10 mouse cellular contexts compared by ENCODE assay signal in the genomic region with DNA sequence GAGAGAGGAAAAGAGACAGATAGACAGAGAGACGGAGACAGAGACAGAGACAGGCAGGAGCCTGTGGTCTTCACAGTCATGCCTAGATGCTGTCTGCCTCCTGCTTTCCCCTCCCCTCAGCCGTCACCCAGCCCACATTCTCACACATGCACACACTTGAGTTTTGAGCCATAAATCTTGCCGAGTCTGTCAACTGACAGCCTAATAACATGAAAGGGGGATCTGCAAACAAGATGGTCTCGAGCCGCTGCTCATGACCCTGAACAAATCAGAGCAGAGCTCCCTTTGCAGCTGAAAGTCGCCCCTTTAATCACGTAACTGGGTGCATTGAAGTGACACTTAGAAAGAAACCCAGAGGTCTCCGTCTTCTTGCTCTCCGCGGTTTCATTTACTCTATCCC.
DNase-seq lines count a peak whose midpoint lies in the region; ATAC-seq and TF ChIP-seq lines count a peak whose summit lies in the region.
"Had no signal": no experiment of that assay in that cellular context is flagged by ENCODE, and none has a peak within 500 bp of the region (broad histone marks: within the 10 kb centered on the region; RNA-seq: fewer than 3 reads in every experiment).

No protein-coding gene starts in this region.

- no peak for TF ChIP-seq CTCF in heart, adult 2 months (IDR thresholded peaks at IDR 0.05)
- TF ChIP-seq CTCF in brain, embryonic 14.5 days (IDR thresholded peaks at IDR 0.05; ENCODE audit: borderline replicate concordance, extremely low read depth, insufficient read depth, insufficient read length): no peak

- H3K9ac ChIP-seq in heart, embryonic 13.5 days: no peak overlapping the region
- no peak overlapping the region for H3K9ac ChIP-seq in heart, adult 2 months (ENCODE audit: low read depth, low read length)
- H3K9ac ChIP-seq in limb, embryonic 12.5 days (replicated peaks): no peak overlapping the region

- no peaks in the 10 kb centered on the region for H3K9me3 ChIP-seq in heart, embryonic 13.5 days
- no peaks in the 10 kb centered on the region for H3K9me3 ChIP-seq in limb, embryonic 12.5 days

- no peak for TF ChIP-seq POLR2A in heart, adult 2 months (IDR thresholded peaks at IDR 0.05; ENCODE audit: insufficient read depth, low read depth, low read length)
- no peak for TF ChIP-seq POLR2A in brain, embryonic 14.5 days (IDR thresholded peaks at IDR 0.05; ENCODE audit: borderline replicate concordance, extremely low read depth, insufficient read depth, insufficient read length, poor library complexity, severe bottlenecking)

- 0 out of 2 replicates have a peak, but pooled peaks cover 5% of the 10 kb centered on the region for H3K4me1 ChIP-seq in heart, embryonic 13.5 days
- no peaks in the 10 kb centered on the region for H3K4me1 ChIP-seq in heart, adult 2 months (ENCODE audit: control insufficient read depth, insufficient read depth, low read length)
- H3K4me1 ChIP-seq in limb, embryonic 12.5 days (replicated peaks): peaks cover 4% of the 10 kb centered on the region

- H3K27me3 ChIP-seq in heart, embryonic 13.5 days (replicated peaks): peaks cover 6% of the 10 kb centered on the region; the same call in 1 of the 2 replicates
- no peaks in the 10 kb centered on the region for H3K27me3 ChIP-seq in heart, adult 2 months (ENCODE audit: control insufficient read depth, insufficient read depth, low read length)
- H3K27me3 ChIP-seq in limb, embryonic 12.5 days: no peaks in the 10 kb centered on the region; the same call in 1 of the 2 replicates

- H3K79me2 ChIP-seq in heart, adult 2 months (replicated peaks; ENCODE audit: control insufficient read depth, insufficient read depth, low read length): no peaks in the 10 kb centered on the region

- no peak for ATAC-seq in heart, embryonic 13.5 days (ENCODE audit: extremely low read depth, insufficient number of reproducible peaks, low FRiP score, low TSS enrichment)
- ATAC-seq in limb, embryonic 12.5 days (ENCODE audit: insufficient number of reproducible peaks, insufficient read depth, low FRiP score, low TSS enrichment, low read depth): no peak

- no peak for TF ChIP-seq EP300 in heart, adult 2 months (IDR thresholded peaks at IDR 0.05; ENCODE audit: insufficient read depth, low read depth, low read length)

- 52% methylated on average over 10 of the region's 10 CpGs for WGBS in heart, embryonic 13.5 days
- WGBS in heart, adult 2 months: 63% methylated on average over 10 of the region's 10 CpGs
- WGBS in limb, embryonic 12.5 days: 27% methylated on average over 10 of the region's 10 CpGs

- H3K36me3 ChIP-seq in heart, embryonic 13.5 days: no peaks in the 10 kb centered on the region
- no peaks in the 10 kb centered on the region for H3K36me3 ChIP-seq in heart, adult 2 months (ENCODE audit: control insufficient read depth, insufficient read depth, low read length)
- no peaks in the 10 kb centered on the region for H3K36me3 ChIP-seq in limb, embryonic 12.5 days

- DNase-seq in heart, adult 2 months: no peak
- peak; percentile 56 for DNase-seq in brain, embryonic 14.5 days (ENCODE audit: low read depth)
- DNase-seq in forelimb bud, embryonic 11.5 days (ENCODE audit: low read depth, low spot score): peak; percentile 73
- DNase-seq in left cerebral cortex, adult 11 months (ENCODE audit: low spot score): no peak
- DNase-seq in left cerebral cortex, postnatal 14 days (ENCODE audit: low spot score in 2 of 2): no peak
- DNase-seq in right cerebral cortex, postnatal 36 days (ENCODE audit: low spot score in 2 of 2): no peak
- DNase-seq: cerebellum, postnatal 25 days had no signal

- H3K27ac ChIP-seq in heart, embryonic 13.5 days (replicated peaks): no peak overlapping the region
- H3K27ac ChIP-seq in heart, adult 2 months: no peak overlapping the region
- H3K27ac ChIP-seq in limb, embryonic 12.5 days: no peak overlapping the region
- H3K27ac ChIP-seq: macrophage had no signal

- H3K4me3 ChIP-seq in heart, embryonic 13.5 days: no peak overlapping the region
- H3K4me3 ChIP-seq in heart, adult 2 months: no peak overlapping the region
- no peak overlapping the region for H3K4me3 ChIP-seq in limb, embryonic 12.5 days (replicated peaks)

- intact Hi-C loops in heart, adult 2 months (cut with DNase I): no loop called here
- intact Hi-C loops in left cerebral cortex, postnatal 14 days (cut with DNase I): no loop called here

- H3K4me2 ChIP-seq in heart, embryonic 13.5 days: peak overlapping the region; percentile 22; the same call in 1 of the 2 replicates
- H3K4me2 ChIP-seq in limb, embryonic 12.5 days: peak overlapping the region; percentile 23

Comparison
In these comparisons a context has a peak if more than half of its experiments do, and no peak if none do; other contexts are left out.
1. DNase-seq: peak in brain, embryonic 14.5 days (single experiment) and forelimb bud, embryonic 11.5 days (single experiment); none in heart, adult 2 months (0 of 2), left cerebral cortex, adult 11 months (single experiment), left cerebral cortex, postnatal 14 days (0 of 2) and right cerebral cortex, postnatal 36 days (0 of 2).